Mouse (Mus musculus) liver, embryonic 14.5 days (tissue): ENCODE measurements around the gene Ecpas. TPM values are rescaled to one million over a fixed set of nuclear protein-coding genes. Genes with fewer than 3 reads are reported as not detected.

ENCODE experiments used
- ATAC-seq: fragments of 200-750 bp; cut with Nextera tagmentation; 2 replicates; pipeline ENCODE4 v1.8.0; 2017; ENCODE audit warnings: moderate number of reproducible peaks, mild to moderate bottlenecking, moderate library complexity; ENCODE audit not compliant: insufficient read depth
- DNase-seq, 3 experiments: peaks; one replicate each; pipeline ENCODE4 v3.0.0-alpha.2; 2012 to 2013; ENCODE audit warnings: low read depth in 3 of 3, low spot score in 3 of 3
- H3K27ac ChIP-seq: fragments of 300-500 bp; sonication (generic); 2 replicates; pipeline ENCODE4 v1.5.1; 2014; ENCODE audit warnings: moderate library complexity, mild to moderate bottlenecking, control low read depth, inconsistent platforms
- H3K27me3 ChIP-seq: fragments of 300-500 bp; sonication (generic); 2 replicates; pipeline ENCODE4 v1.6.1; 2014; ENCODE audit warnings: mild to moderate bottlenecking, low read length, moderate library complexity; ENCODE audit not compliant: control insufficient read depth, insufficient read depth
- H3K36me3 ChIP-seq: fragments of 300-500 bp; sonication (generic); replicated peaks from 2 replicates; pipeline ENCODE4 v1.6.1; 2014; ENCODE audit warnings: low read depth; ENCODE audit not compliant: control insufficient read depth, insufficient read depth
- H3K4me1 ChIP-seq, 2 experiments: fragments of 200-500 bp in 1 of 2; fragments of 300-500 bp in 1 of 2; sonication (generic) in 1 of 2; replicated peaks; 2 replicates each; pipeline ENCODE4 v1.6.1; 2012 to 2014; ENCODE audit warnings: antibody characterized with exemption in 1 of 2, inconsistent platforms in 1 of 2, low read length in 1 of 2; ENCODE audit not compliant: control insufficient read depth in 2 of 2, insufficient read depth in 2 of 2
- H3K4me2 ChIP-seq: fragments of 300-500 bp; sonication (generic); 2 replicates; pipeline ENCODE4 v1.6.1; 2014; ENCODE audit warnings: low read depth, mild to moderate bottlenecking, control low read depth, moderate library complexity
- H3K4me3 ChIP-seq, 2 experiments: fragments of 200-500 bp in 1 of 2; fragments of 300-500 bp in 1 of 2; sonication (generic) in 1 of 2; 2 replicates each; pipeline ENCODE4 v1.5.1; 2012 to 2014; ENCODE audit warnings: low read depth in 2 of 2, low read length in 2 of 2, mild to moderate bottlenecking in 2 of 2, control low read depth in 1 of 2, inconsistent platforms in 1 of 2, moderate library complexity in 1 of 2; ENCODE audit not compliant: insufficient read depth in 1 of 2
- H3K9ac ChIP-seq: fragments of 300-500 bp; sonication (generic); replicated peaks from 2 replicates; pipeline ENCODE4 v1.6.1; 2014; ENCODE audit warnings: mild to moderate bottlenecking, control low read depth, moderate library complexity
- H3K9me3 ChIP-seq: fragments of 300-500 bp; sonication (generic); 2 replicates; pipeline ENCODE4 v1.6.1; 2016; ENCODE audit warnings: low read length, mixed read lengths; ENCODE audit not compliant: control insufficient read depth
- CTCF ChIP-seq: IDR thresholded peaks from 2 replicates; pipeline ENCODE4 v1.5.1; 2016; ENCODE audit warnings: antibody characterized with exemption, low read depth, control low read depth
- EP300 ChIP-seq: IDR thresholded peaks from 2 replicates; pipeline ENCODE4 v1.6.1; 2016; ENCODE audit warnings: antibody characterized with exemption, low read depth
- WGBS: fragments of 180-500 bp; shearing (Covaris S2); extraction: QIAGEN DNeasy Blood & Tissue Kit; methylation state at CpG from one replicate; pipeline ENCODE4 v1.1.7; 2014; ENCODE audit not compliant: insufficient replicate concordance; 5-methylcytosine and 5-hydroxymethylcytosine counted together
- polyA plus RNA-seq, 2 experiments: library from polyadenylated mRNA; depleted of rRNA in 1 of 2; stranded (reverse) in 1 of 2; unstranded in 1 of 2; fragments of >200 nt; fragmentation: Nextera tagmentation in 1 of 2; extraction: Ambion mirVana in 1 of 2; gene quantifications; 2 replicates each; pipeline versions ENCODE4 v1.2.1 to v1.2.3; 2012 to 2014

Ecpas gene
- polyA plus RNA-seq, 2 experiments, result 9.7 to 16.8 TPM

DNA sequence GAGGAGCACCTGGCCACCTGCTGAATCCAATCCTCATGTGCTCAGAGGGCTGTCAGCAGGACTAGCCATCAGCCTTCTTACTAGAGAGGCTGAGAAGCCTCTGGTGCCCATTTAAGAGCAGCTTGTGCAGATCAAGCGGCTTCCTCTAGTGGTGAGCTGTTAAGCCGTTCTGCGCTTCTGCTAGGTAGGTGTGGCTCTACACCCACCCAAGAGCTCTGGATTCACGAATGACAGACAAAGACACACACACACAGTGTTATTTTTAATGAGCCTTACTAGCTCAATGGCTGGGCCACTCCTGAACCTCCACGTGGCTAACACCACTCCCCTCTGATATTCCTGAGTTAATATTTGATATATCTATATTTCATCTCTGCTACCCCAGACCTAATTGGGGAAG is 13.1 kb upstream of the Ecpas start:
- TF ChIP-seq EP300 (no peak), CTCF (no peak)
- Histone ChIP-seq H3K27ac (no peak overlapping the region), H3K4me2 (no peak overlapping the region), H3K27me3 (no peaks in the 10 kb centered on the region; the same call in 1 of the 2 replicates), H3K9ac (no peak overlapping the region), H3K4me1 (no peaks in the 10 kb centered on the region; a peak in 1 of 4 replicates), H3K9me3 (no peaks in the 10 kb centered on the region), H3K36me3 (no peaks in the 10 kb centered on the region), H3K4me3 (no peak overlapping the region)
- 14% methylated on average over 5 of the region's 5 CpGs for WGBS
- no peak for DNase-seq
- ATAC-seq, result no peak

DNA sequence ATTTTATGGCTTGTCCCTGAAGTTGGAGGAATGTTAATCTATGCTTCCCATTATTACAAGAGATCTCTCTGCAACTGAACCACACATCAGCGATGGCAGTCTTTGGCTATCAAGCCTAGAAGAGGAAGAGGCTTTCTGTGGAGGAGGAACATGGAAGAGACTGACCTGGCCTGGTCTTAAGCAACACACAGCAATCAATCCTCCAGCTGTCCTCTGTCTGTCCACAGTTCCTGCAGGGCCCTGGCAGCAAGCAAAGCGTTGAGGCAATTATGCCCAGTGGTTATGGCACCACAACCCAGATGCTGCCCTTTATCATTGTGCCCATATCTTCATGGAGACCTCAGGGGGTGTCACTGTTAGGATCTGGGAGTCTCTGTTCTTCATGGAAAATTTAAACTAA is 11.4 kb upstream of the Ecpas start:
- Histone ChIP-seq H3K4me1 (no peaks in the 10 kb centered on the region; a peak in 1 of 4 replicates), H3K36me3 (no peaks in the 10 kb centered on the region), H3K9ac (no peak overlapping the region), H3K4me2 (no peak overlapping the region), H3K27ac (no peak overlapping the region), H3K4me3 (no peak overlapping the region), H3K27me3 (no peaks in the 10 kb centered on the region; the same call in 1 of the 2 replicates), H3K9me3 (no peaks in the 10 kb centered on the region)
- ATAC-seq, result no peak
- no peak for TF ChIP-seq CTCF
- TF ChIP-seq EP300, result no peak
- no peak for DNase-seq
- WGBS, result 45% methylated on average over 2 of the region's 2 CpGs

DNA sequence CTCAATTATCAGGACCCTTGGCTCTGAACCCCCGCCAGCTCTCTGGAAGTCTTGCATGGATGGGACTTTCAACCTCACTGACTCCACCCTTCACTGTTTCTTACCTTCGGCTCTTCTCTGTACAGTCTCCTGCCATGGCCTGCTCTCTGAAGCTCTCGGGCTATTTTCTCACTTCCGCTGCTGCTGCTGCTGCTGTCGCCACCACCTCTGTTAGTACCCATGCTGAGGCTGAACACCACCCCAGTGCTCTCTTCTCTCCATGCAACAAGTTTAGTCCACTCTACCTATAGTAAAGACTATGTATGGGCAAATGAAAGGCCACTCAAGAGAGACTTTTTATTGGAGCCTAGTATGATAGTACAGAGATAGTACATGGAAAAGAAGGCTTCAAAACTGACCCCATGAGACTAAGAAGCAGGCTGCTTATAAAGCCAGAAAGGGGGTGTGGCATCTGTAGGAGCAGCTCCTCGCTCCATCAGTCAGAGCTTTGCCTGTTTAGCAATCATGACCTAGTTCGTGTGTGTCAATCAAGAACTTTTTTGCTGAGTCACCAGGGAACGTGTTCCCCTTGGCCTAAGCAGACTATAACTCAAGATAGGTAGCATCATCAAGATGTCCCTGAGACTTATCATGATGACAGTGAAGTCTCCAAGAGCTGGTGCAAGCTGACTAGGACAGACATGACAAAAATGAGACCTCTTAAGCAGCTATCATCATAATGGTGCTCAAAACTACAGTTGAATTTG is 2.7 kb upstream of the Ecpas start:
- Histone ChIP-seq H3K4me2 (no peak overlapping the region), H3K4me1 (peaks cover 14 to 15% of the 10 kb centered on the region in 2 experiments), H3K27ac (no peak overlapping the region), H3K9me3 (no peaks in the 10 kb centered on the region), H3K9ac (no peak overlapping the region), H3K4me3 (no peak overlapping the region), H3K27me3 (no peaks in the 10 kb centered on the region), H3K36me3 (no peaks in the 10 kb centered on the region)
- ATAC-seq (no peak), DNase-seq (peak in 2 of 3 experiments; percentile 39 to 49)
- 50% methylated on average over 8 of the region's 8 CpGs for WGBS
- no peak for TF ChIP-seq CTCF

DNA sequence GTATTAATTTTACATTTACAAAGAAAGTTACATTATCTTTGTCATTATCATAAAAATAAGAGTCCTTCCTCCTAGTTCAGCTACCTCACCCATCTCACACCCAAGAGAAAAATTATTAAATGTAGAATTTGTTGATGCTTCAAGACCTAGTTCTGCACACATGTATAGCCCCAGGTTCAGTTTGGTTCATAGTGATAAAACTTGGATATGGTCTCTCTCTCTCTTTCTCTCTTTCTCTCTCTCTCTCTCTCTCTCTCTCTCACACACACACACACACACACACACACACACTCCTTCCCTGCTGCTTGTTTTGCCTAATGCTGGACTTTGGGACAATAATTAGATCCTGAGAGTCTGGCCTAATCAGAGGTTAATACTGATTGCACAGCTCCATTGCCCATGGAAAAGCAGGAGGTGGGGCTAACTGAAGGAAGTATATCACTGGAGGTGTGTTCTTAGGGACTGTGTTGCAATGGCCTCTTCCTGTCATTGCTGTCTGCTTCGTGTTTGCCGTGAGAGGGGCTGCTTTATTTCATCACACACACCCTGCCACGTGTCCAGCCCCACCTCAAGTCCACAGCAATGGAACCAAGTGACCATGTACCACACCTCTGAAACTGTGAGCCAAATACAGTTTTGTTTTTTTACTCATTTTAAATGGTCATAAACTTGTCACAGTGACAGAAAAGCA is 932 bp upstream of the Ecpas start:
- Histone ChIP-seq H3K9ac (no peak overlapping the region; the same call in 1 of the 2 replicates), H3K4me1 (peaks cover 16 to 17% of the 10 kb centered on the region in 2 experiments), H3K27ac (no peak overlapping the region), H3K4me3 (no peak overlapping the region; a peak in 1 of 4 replicates), H3K27me3 (no peaks in the 10 kb centered on the region), H3K4me2 (peak overlapping the region; percentile 74), H3K36me3 (no peaks in the 10 kb centered on the region), H3K9me3 (no peaks in the 10 kb centered on the region)
- no peak for TF ChIP-seq CTCF
- TF ChIP-seq EP300, result no peak
- ATAC-seq, result no peak
- DNase-seq, result no peak
- WGBS, result 3% methylated on average over 3 of the region's 3 CpGs
